Mouse (Mus musculus): ENCODE measurements around the gene Megf8. TPM values are rescaled to one million over a fixed set of nuclear protein-coding genes. Genes with fewer than 3 reads are reported as not detected.

Megf8 gene
- polyA plus RNA-seq, 1 experiment from 2014 or later: 6.2 TPM

GRCm38 (mm10) chr7:25273259-25274241 lies 43.4 kb upstream of the Megf8 start:
- Histone ChIP-seq H3K9me3 (replicated peaks) (no peaks in the 10 kb centered on the region), H3K36me3 (peaks cover 15% of the 10 kb centered on the region; the same call in 1 of the 2 replicates), H3K4me3 (no peak overlapping the region), H3K9ac (no peak overlapping the region), H3K27me3 (no peaks in the 10 kb centered on the region), H3K4me1 (replicated peaks) (peaks cover 74% of the 10 kb centered on the region), H3K4me2 (no peak overlapping the region), H3K27ac (0 out of 2 replicates have a peak overlapping the region, but pooled peaks have one; percentile 19)
- WGBS: 84% methylated on average over 22 of the region's 22 CpGs
- no peak for ATAC-seq (replicated peaks; ENCODE audit: insufficient number of reproducible peaks, insufficient read depth, low FRiP score, low read depth)

DNA sequence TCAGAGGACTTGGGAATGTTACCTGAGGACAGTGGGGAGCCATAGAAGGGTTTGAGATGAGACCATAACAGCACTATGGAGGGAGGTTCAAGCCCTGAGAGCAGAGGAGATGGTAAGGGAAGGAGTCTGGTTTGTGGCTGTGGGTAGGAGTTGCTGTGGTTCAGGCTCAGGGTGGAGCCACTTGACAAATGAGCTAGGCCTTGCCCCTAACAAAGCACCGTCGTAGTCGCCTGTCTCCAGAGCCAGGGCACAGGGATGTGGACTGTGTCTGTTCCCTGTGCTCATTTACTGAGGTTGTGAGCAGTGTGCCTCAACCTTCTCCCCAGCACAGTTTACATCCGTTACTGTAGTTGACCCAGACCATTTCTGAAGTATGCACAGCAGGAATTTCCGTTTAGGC lies 42.4 kb upstream of the Megf8 start:
- peaks cover 15% of the 10 kb centered on the region; the same call in 1 of the 2 replicates for H3K36me3 ChIP-seq
- no peak overlapping the region for H3K4me2 ChIP-seq
- no peaks in the 10 kb centered on the region for H3K9me3 ChIP-seq (replicated peaks)
- 61% methylated on average over 5 of the region's 5 CpGs for WGBS
- no peak overlapping the region for H3K4me3 ChIP-seq
- H3K27ac ChIP-seq: no peak overlapping the region
- H3K9ac ChIP-seq: no peak overlapping the region
- H3K27me3 ChIP-seq: no peaks in the 10 kb centered on the region
- peaks cover 66% of the 10 kb centered on the region for H3K4me1 ChIP-seq (replicated peaks)
- ATAC-seq (replicated peaks; ENCODE audit: insufficient number of reproducible peaks, insufficient read depth, low FRiP score, low read depth): no peak

DNA sequence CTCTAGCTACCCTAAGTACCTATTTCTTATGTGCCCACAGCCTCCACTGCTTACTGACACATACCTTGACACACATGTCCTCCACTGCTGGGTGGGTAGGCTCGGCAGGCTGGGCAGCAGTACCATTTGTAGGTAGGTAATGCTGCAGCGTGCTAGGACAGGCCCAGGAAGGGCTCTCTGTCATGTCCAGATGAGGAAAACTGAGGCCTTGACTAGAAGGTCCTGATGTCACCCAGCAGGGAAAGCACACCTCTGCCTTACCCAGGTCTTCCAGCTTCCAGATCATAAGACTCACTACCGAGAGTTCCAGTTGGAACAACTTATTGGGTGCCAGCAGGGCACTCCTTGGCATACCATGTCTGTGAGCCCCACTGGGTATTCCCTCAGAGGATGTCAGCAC lies 42.0 kb upstream of the Megf8 start:
- no peak overlapping the region for H3K9ac ChIP-seq
- WGBS: 86% methylated on average over 3 of the region's 3 CpGs
- H3K4me1 ChIP-seq (replicated peaks): peaks cover 66% of the 10 kb centered on the region
- no peak overlapping the region for H3K4me2 ChIP-seq
- no peak for ATAC-seq (replicated peaks; ENCODE audit: insufficient number of reproducible peaks, insufficient read depth, low FRiP score, low read depth)
- no peak overlapping the region for H3K4me3 ChIP-seq
- no peaks in the 10 kb centered on the region for H3K27me3 ChIP-seq
- peak overlapping the region; percentile 98 for H3K27ac ChIP-seq
- no peaks in the 10 kb centered on the region for H3K9me3 ChIP-seq (replicated peaks)
- H3K36me3 ChIP-seq: peaks cover 15% of the 10 kb centered on the region; the same call in 1 of the 2 replicates

GRCm38 (mm10) chr7:25275555-25276298 lies 41.2 kb upstream of the Megf8 start:
- no peak overlapping the region for H3K4me3 ChIP-seq
- H3K4me2 ChIP-seq: peak overlapping the region; percentile 33
- peaks cover 15% of the 10 kb centered on the region; the same call in 1 of the 2 replicates for H3K36me3 ChIP-seq
- 42% methylated on average over 9 of the region's 9 CpGs for WGBS
- H3K9ac ChIP-seq: peak overlapping the region; percentile 34; the same call in 1 of the 2 replicates
- ATAC-seq (replicated peaks; ENCODE audit: insufficient number of reproducible peaks, insufficient read depth, low FRiP score, low read depth): no peak
- H3K9me3 ChIP-seq (replicated peaks): no peaks in the 10 kb centered on the region
- peaks cover 66% of the 10 kb centered on the region for H3K4me1 ChIP-seq (replicated peaks)
- no peaks in the 10 kb centered on the region for H3K27me3 ChIP-seq
- H3K27ac ChIP-seq: peak overlapping the region; percentile 98

GRCm38 (mm10) chr7:25277405-25277804 lies 39.6 kb upstream of the Megf8 start:
- Histone ChIP-seq H3K4me1 (replicated peaks) (peaks cover 72% of the 10 kb centered on the region), H3K27ac (peak overlapping the region; percentile 98), H3K4me2 (peak overlapping the region; percentile 80), H3K9me3 (replicated peaks) (no peaks in the 10 kb centered on the region), H3K9ac (peak overlapping the region; percentile 66), H3K4me3 (0 out of 2 replicates have a peak overlapping the region, but pooled peaks have one; percentile 83), H3K27me3 (no peaks in the 10 kb centered on the region), H3K36me3 (peaks cover 5% of the 10 kb centered on the region; the same call in 1 of the 2 replicates)
- WGBS: 89% methylated on average over 4 of the region's 4 CpGs
- ATAC-seq (replicated peaks; ENCODE audit: insufficient number of reproducible peaks, insufficient read depth, low FRiP score, low read depth): no peak

GRCm38 (mm10) chr7:25277998-25278340 lies 39.0 kb upstream of the Megf8 start:
- peak overlapping the region; percentile 98 for H3K27ac ChIP-seq
- H3K4me1 ChIP-seq (replicated peaks): peaks cover 74% of the 10 kb centered on the region
- WGBS: 9% methylated on average over 4 of the region's 4 CpGs
- H3K9me3 ChIP-seq (replicated peaks): no peaks in the 10 kb centered on the region
- H3K4me3 ChIP-seq: peak overlapping the region; percentile 83
- no peaks in the 10 kb centered on the region for H3K27me3 ChIP-seq
- H3K9ac ChIP-seq: peak overlapping the region; percentile 66
- no peaks in the 10 kb centered on the region for H3K36me3 ChIP-seq
- peak overlapping the region; percentile 80 for H3K4me2 ChIP-seq
- ATAC-seq (replicated peaks; ENCODE audit: insufficient number of reproducible peaks, insufficient read depth, low FRiP score, low read depth): no peak

- Histone ChIP-seq H3K27me3 (no peaks in the 10 kb centered on the region), H3K27ac (peak overlapping the region; percentile 98), H3K9me3 (replicated peaks) (no peaks in the 10 kb centered on the region), H3K36me3 (no peaks in the 10 kb centered on the region), H3K4me1 (replicated peaks) (peaks cover 76% of the 10 kb centered on the region), H3K4me3 (peak overlapping the region; percentile 83), H3K4me2 (peak overlapping the region; percentile 80), H3K9ac (peak overlapping the region; percentile 66)
- peak; percentile 48 for ATAC-seq (replicated peaks; ENCODE audit: insufficient number of reproducible peaks, insufficient read depth, low FRiP score, low read depth)
- WGBS: under 1% methylated on average over 54 of the region's 60 CpGs
Observed at GRCm38 (mm10) chr7:25278341-25279075, 38.5 kb upstream of the Megf8 start.

- H3K4me2 ChIP-seq: peak overlapping the region; percentile 80
- H3K4me3 ChIP-seq: peak overlapping the region; percentile 83
- peak overlapping the region; percentile 98 for H3K27ac ChIP-seq
- WGBS: under 1% methylated on average over 47 of the region's 49 CpGs
- no peaks in the 10 kb centered on the region for H3K9me3 ChIP-seq (replicated peaks)
- H3K36me3 ChIP-seq: no peaks in the 10 kb centered on the region
- H3K9ac ChIP-seq: peak overlapping the region; percentile 66
- no peaks in the 10 kb centered on the region for H3K27me3 ChIP-seq
- H3K4me1 ChIP-seq (replicated peaks): peaks cover 76% of the 10 kb centered on the region
- peak; percentile 38 for ATAC-seq (replicated peaks; ENCODE audit: insufficient number of reproducible peaks, insufficient read depth, low FRiP score, low read depth)
Observed at GRCm38 (mm10) chr7:25279076-25279860, 37.7 kb upstream of the Megf8 start.

- peaks cover 4% of the 10 kb centered on the region; the same call in 1 of the 2 replicates for H3K36me3 ChIP-seq
- H3K4me3 ChIP-seq: peak overlapping the region; percentile 83
- no peaks in the 10 kb centered on the region for H3K27me3 ChIP-seq
- peak overlapping the region; percentile 66 for H3K9ac ChIP-seq
- peak overlapping the region; percentile 80 for H3K4me2 ChIP-seq
- WGBS: 2% methylated on average over 6 of the region's 6 CpGs
- peak; percentile 9 for ATAC-seq (replicated peaks; ENCODE audit: insufficient number of reproducible peaks, insufficient read depth, low FRiP score, low read depth)
- peaks cover 76% of the 10 kb centered on the region for H3K4me1 ChIP-seq (replicated peaks)
- H3K9me3 ChIP-seq (replicated peaks): no peaks in the 10 kb centered on the region
- H3K27ac ChIP-seq: peak overlapping the region; percentile 98
Observed at GRCm38 (mm10) chr7:25279861-25280791, 36.8 kb upstream of the Megf8 start.
